Mouse (Mus musculus) gastrocnemius, adult 2 months (tissue): Measurements from ENCODE around the gene Pla2g16. TPM values are rescaled to one million over a fixed set of nuclear protein-coding genes. Genes with fewer than 3 reads are reported as not detected.

Experiments used
- DNase-seq: peaks from one replicate; pipeline ENCODE4 v3.0.0; 2022
- H3K27ac ChIP-seq: fragments of 200-600 bp; 2 replicates; pipeline ENCODE4 v1.8.1; 2022; ENCODE audit warnings: mild to moderate bottlenecking
- H3K4me3 ChIP-seq: fragments of 200-600 bp; 2 replicates; pipeline ENCODE4 v1.8.1; 2022; ENCODE audit warnings: mild to moderate bottlenecking, moderate library complexity
- CTCF ChIP-seq: fragments of 200-600 bp; IDR thresholded peaks from 2 replicates; pipeline ENCODE4 v1.8.1; 2022; ENCODE audit warnings: antibody characterized with exemption, mild to moderate bottlenecking, moderate library complexity
- intact Hi-C: fragments of 180-260 bp; cut with DNase I; formaldehyde crosslinking; loops from one replicate; pipeline ENCODE4 v1.15.1; 2025
- total RNA-seq, 2 experiments: library from RNA; stranded (reverse); gene quantifications; 2 replicates each; pipeline ENCODE4 v1.2.3; 2021

Gene Pla2g16
- total RNA-seq, 2 experiments from 2014 or later: 94.3 to 127 TPM

DNA sequence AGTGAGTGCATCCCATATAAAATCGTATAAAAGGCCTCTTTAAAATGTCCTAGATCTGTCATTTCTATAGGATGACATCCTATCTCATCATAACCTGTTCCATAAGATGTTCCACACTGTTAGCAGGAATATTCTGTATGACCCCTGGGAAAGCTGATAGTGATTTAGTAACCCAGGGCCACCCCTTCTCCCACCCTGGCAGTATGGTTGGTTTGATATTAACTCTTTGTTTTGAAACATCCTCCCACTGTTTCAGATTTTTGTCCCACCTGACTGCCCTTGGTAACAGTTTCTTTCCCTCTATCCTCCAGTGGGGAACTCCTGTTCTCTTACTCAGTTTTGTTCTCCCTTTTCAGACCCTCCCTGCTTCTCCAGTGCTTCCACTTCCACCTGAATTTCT, 76.5 kb downstream of the Pla2g16 start:
- intact Hi-C loops: no loop called here
- H3K27ac ChIP-seq: no peak overlapping the region
- no peak for DNase-seq
- no peak for TF ChIP-seq CTCF
- no peak overlapping the region for H3K4me3 ChIP-seq

Other genes with a start within 250 kb of the Pla2g16 start
- gene Mark2, start 215.6 kb upstream of the Pla2g16 start, total RNA-seq: 10 to 100 TPM; 36.9 to 37.1 TPM
- 1 to 10 TPM; 8.0 to 10.0 TPM for gene Spindoc, start 174.5 kb upstream of the Pla2g16 start, total RNA-seq
- 1 to 10 TPM; 5.3 to 5.9 TPM for gene 2700081O15Rik, start 139.8 kb upstream of the Pla2g16 start, total RNA-seq
- gene Rtn3, start 74.2 kb upstream of the Pla2g16 start, total RNA-seq: 10 to 100 TPM; 30.6 to 37.7 TPM
- gene Atl3, start 63.4 kb upstream of the Pla2g16 start, total RNA-seq: 1 to 10 TPM; 7.8 to 8.5 TPM
- under 1 TPM; 0.13 to 0.20 TPM for gene Lgals12, start 49.7 kb downstream of the Pla2g16 start, total RNA-seq
- gene Hrasls5, start 55.1 kb downstream of the Pla2g16 start, total RNA-seq: not detected
- not detected for gene Slc22a19, start 153.9 kb downstream of the Pla2g16 start, total RNA-seq
- gene Slc22a26, start 245.2 kb downstream of the Pla2g16 start, total RNA-seq: not detected